Mouse (Mus musculus) spleen, postnatal 10 days (tissue): Measurements from ENCODE around the gene Zfp316.

Source experiments
- DNase-seq, 2 experiments: peaks; one replicate each; pipeline ENCODE4 v3.0.0; 2021 to 2022; ENCODE audit warnings: low spot score in 2 of 2

The Zfp316 gene

DNA sequence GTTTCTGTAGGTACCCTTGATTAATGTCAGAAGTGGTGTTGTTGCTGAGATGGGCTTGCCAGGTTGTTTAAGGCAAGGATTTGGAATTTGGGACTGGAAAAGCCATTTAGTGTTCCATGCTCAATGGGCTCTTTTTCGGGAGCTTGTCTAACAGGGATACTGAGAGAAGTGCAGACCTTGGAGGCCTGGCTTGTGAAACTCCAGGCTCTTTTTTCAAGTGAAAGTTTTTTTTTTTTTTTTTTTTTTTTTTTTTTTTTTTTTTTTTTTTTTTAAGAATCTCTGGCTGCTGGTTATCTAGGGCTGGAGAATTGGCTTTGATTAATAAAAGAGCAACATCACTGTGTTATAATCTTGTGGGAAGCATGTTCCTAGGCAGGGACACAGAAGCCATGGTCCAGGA is 47.5 kb downstream of the Zfp316 start:
- no peak for DNase-seq

DNA sequence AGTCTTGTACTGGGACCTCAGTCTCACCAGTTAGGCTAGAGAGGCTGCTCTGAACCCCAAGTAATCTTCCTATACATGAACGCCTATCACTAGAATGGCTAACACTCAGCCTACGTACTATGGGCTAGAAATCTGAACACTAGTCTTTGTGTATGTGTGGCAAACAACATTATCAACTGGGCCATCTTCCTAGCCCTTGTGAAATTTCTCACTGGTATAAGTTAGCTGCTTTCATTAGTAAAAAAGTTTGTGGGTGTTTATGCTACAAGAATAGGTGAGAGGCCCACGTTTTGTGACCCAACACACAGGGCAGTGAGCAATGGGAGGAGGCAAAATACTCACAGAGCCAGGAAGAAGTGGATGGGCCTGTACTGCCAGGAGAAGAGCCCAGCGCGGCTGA is 48.8 kb downstream of the Zfp316 start:
- no peak for DNase-seq

DNA sequence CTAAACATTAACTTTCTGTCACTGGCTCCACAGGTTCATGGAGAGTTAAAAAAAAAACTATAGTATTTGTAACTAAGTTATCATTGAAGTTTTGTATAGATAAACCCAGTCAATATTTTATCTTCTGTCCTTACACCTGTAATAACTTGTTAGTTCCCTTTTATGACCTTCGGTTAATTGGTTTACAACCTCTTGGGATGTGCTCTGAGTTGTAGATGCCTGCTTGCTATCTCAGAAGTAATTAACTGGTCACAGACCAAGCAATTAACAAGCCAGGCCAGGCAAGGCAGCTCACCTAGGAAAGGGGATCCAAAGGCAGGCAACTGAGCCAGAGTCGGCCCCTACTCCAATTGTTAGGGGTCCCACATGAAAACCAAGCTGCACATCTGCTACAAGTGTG is 56.0 kb downstream of the Zfp316 start:
- DNase-seq = no peak

DNA sequence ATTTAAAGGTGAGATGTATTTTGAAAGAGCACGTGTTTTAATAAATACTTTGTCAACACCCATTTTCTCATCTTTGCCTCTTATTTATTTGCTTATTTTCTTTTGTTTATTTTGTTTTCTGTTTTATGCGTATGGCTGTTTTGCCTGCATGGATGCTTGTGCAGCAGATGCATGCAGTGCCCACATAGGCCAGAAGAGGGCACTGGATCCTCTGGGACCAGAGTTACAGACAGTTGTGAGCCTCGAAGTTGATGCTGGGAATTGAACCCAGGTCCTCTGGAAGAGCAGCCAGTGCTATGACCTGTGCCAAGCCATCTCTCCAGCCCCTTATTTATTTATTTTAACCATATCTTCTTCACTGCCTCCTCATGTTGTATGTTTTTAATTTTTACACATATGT is 64.8 kb downstream of the Zfp316 start:
- DNase-seq = peak in 1 of 2 experiments; percentile 25
